Mouse (Mus musculus): ENCODE data around the gene Macrod2.

Gene Macrod2

GRCm38 (mm10) chr2:142362888-142363287 lies 1967.8 kb downstream of the Macrod2 start:
- no peak for DNase-seq (ENCODE audit: low spot score)

GRCm38 (mm10) chr2:142373978-142374377 lies 1978.9 kb downstream of the Macrod2 start:
- no peak for DNase-seq (ENCODE audit: low spot score)

DNA sequence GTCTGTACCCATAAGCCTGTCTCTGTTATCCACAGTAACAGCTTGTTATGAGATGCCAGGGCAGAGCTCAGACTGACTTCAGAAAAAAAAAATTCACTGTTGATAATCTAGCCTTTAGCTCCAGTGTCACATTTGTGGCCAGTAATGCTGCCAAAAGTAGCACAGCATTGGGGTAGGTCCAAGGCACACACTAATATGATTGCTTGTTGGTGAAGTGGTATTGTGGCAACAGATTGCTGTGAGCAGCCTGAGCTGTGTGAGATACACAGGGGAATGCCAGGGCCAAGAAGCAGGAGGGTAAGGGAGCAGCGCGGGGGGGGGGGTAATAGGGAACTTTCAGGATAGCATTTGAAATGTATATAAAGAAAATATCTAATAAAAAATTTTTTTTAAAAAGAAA lies 1985.5 kb downstream of the Macrod2 start:
- no peak for DNase-seq (ENCODE audit: low spot score)

GRCm38 (mm10) chr2:142381081-142381579 lies 1986.0 kb downstream of the Macrod2 start:
- DNase-seq (ENCODE audit: low spot score) = no peak

DNA sequence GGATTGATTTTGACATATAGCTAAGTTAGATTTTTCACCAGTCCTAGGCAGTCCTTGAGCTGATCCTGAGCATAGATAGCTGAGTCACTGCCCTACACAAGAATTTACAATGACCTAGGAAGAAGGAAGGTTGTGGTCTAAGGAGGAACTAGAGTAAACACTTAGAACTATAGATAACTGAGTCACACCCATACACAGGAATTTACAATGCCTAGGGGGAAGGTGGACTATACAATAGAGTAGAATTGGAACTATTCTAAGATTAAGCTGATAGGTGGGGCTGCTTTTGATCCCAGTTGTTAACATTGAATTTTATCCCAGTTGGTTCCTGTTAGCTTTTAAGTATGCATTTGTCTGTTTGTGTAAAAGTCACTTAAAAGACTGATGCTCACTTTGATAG lies 1998.4 kb downstream of the Macrod2 start:
- DNase-seq (ENCODE audit: low spot score) = no peak

- DNase-seq (ENCODE audit: low spot score) = no peak
These were observed 2004.4 kb downstream of the Macrod2 start for GRCm38 (mm10) chr2:142399490-142399889.

DNA sequence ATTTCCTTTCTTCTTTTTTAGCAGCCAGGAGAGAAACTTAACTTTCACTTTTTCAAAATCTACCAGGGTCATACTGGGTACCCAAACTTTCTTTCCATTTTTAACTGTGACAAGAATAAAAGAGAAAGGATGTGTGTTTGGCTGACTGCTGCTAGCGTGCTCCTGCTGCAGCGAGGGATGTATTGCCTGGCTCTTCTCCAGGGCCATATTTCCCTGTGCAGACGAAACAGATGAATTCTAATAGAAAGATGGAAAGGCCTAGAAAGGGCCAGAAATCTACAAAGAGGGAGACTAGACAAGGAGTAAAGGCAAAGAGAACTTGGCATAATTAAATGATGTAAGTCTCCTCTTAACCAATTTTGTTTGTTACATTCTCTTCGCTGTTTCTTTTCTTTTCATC lies 2005.7 kb downstream of the Macrod2 start:
- DNase-seq (ENCODE audit: low spot score) = no peak

DNA sequence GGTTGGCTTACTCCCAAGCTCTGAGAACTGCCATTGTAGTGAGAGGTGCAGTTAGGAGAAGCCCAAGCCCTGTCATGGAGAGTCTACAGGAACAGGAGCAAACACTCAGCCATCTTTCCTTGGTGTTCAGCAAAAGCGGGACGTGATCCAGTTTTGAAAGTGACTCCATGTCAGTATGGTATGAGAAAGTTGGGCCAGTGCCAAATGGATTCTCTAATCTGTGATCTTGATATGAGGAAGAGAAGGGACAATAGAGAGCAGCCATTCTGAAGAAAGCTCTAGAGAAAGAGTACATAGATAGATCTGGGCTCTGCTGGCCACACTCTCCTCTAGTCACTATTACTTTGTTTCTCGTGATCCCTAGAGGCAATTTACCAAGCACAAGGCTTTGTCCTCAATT lies 2006.2 kb downstream of the Macrod2 start:
- no peak for DNase-seq (ENCODE audit: low spot score)

- DNase-seq (ENCODE audit: low spot score) = no peak
These were observed 2008.3 kb downstream of the Macrod2 start for GRCm38 (mm10) chr2:142403394-142403793.

DNA sequence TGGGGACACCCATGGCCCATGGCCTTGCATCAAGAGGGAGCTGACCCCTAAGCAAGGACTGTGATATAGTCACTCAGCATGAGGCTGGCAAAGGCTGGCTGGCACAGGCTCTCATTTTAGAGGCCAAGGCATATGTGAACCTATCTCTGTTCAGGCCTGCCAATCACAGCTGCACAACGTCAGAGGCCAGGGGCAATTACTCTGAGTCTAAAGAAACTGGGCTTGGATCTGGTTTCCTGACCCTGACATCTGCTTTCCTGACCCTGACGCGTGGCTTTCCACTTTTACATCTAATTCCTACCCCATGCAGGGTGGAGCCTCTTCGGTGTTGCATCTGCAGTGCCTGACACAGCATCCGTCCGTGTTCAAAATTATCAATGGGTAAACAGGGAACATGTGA lies 2009.2 kb downstream of the Macrod2 start:
- DNase-seq (ENCODE audit: low spot score) = no peak

DNA sequence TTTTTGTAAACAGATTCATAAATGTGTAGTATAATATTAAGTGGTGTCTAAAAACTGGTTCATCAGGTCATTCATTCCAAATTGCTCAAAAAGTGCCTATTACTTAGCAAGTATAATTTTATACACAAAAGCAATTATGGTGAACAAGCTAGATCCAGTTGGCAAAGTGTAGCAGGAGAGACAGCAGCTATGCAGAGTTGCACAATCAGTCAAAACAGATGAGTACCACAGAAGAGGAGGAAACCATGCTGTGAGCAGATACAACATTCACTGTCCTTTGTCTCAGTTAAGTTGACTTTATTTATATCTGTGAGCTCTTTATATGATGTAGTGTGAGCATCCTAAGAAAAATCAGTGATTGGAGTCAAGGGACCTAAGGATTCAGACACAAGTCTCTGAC lies 2012.2 kb downstream of the Macrod2 start:
- no peak for DNase-seq (ENCODE audit: low spot score)

DNA sequence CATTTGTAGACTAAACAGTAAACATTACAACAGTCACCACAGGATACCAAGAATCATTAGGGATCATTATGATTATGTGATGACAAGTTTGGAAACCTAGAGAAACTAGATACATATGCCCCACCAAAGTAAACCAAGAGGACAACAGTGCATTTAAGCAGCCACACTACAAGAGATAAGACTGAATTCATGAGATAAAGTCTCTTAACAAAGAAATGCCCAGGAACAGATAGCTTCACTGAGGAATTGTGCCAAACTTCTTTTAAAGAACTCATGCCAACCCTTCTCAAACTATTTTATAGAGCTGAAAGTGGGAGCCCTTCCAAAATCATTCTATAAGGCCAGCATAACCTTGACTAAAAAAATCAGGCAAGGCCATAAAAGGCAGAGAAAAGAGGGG lies 2015.0 kb downstream of the Macrod2 start:
- no peak for DNase-seq (ENCODE audit: low spot score)

DNA sequence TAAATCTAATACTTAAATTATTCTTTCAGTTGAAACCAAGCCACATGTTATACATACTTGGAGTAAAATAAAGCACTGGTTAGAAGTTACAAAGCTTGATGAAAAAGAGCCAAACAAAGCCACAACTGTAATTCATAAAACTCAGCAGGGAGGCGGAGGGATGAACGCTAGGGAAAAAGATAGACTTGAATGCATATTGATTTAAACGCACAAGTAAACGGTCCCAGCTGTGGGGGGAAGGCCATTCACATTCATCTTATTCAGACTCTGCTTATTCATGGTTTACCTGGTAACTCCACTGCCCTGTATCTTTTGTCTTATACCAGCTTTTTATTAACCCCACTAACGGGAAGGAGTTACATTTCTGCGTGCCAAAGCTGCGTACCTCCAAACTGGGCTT lies 2038.0 kb downstream of the Macrod2 start:
- no peak for DNase-seq (ENCODE audit: low spot score)

- DNase-seq (ENCODE audit: low spot score) = no peak
These were observed 2039.6 kb downstream of the Macrod2 start for GRCm38 (mm10) chr2:142434731-142435130.

- no peak for DNase-seq (ENCODE audit: low spot score)
These were observed 2042.7 kb downstream of the Macrod2 start for GRCm38 (mm10) chr2:142437606-142438461.
